Mouse (Mus musculus): ENCODE data around the gene Fhl3.

Gene Fhl3

DNA sequence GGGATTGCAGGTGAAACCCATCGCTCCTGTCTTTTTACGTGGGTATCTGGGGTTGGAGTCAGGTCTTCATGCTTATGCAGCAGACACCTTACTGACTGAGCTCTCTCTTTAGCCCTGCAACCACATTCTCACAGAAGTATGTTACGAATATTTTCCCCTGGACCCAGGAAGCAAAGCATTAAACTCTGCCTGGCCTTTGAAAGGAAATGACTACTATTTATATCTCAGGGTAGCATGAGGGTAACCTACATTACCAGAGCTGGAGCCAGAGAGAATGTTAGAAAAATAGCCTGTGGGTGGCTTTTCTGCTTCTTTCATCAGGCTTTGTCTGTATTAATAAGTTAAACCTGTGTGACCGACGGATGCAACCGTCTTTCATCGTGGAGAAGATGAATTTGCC lies 55.0 kb downstream of the Fhl3 start:
- no peak for DNase-seq (ENCODE audit: low read depth, low spot score)

All from skeletal muscle tissue, adult 2 months (tissue).